Mouse (Mus musculus) stomach, postnatal 0 days (tissue): Measurements from ENCODE around the gene Supt4a.

Experiments
- CTCF ChIP-seq: IDR thresholded peaks from 2 replicates; pipeline ENCODE4 v1.5.1; 2016; ENCODE audit warnings: antibody characterized with exemption, low read depth, mild to moderate bottlenecking, moderate library complexity
- EP300 ChIP-seq: optimal IDR thresholded peaks from 2 replicates; pipeline ENCODE3; 2016; ENCODE audit warnings: antibody characterized with exemption

DNA sequence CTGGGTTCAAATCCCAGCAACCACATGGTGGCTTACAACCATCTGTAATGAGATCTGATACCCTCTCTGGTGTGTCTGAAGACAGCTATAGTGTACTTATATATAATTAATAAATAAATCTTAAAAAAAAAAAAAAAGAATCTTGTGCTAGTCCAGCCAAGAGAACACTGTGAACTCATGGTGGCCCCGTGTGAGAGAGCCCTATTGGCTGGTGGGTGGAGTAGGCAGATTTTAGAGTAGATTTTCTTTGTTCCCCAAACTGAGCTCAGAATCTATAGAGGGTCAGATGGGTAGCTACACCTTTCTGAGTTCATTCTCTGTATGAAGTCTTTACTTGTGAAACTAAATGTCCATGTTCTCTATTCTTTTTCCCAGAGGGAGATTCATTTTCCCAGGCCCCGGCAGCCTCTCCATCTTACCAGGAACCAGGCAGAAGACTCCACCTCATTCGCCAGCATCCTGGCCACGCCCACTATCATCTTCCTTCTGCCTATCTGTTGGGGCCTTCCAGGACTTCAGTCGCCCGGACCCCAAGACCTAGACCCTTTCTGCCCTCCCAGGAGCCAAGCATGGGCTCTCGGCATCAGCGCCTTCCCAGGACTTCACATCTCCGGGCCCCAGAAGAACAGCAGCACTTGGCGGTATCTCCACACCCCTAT, 6.6 kb upstream of the Supt4a start:
- TF ChIP-seq CTCF (no peak), EP300 (no peak)
